Mouse (Mus musculus) neural tube, embryonic 11.5 days (tissue): Measurements from ENCODE around the gene Zfhx3. TPM values are rescaled to one million over a fixed set of nuclear protein-coding genes. Genes with fewer than 3 reads are reported as not detected.

Source experiments
- ATAC-seq: fragments of 200-750 bp; cut with Nextera tagmentation; 2 replicates; pipeline ENCODE4 v1.8.0; 2017; ENCODE audit warnings: moderate number of reproducible peaks, mild to moderate bottlenecking, moderate TSS enrichment, moderate library complexity; ENCODE audit not compliant: insufficient read depth, low FRiP score, low TSS enrichment
- DNase-seq: peaks from one replicate; pipeline ENCODE4 v3.0.0-alpha.2; 2015; ENCODE audit warnings: low spot score
- H3K27ac ChIP-seq: fragments of 300-500 bp; sonication (generic); 2 replicates; pipeline ENCODE4 v1.5.1; 2014; ENCODE audit warnings: low read depth, mild to moderate bottlenecking, low read length
- H3K27me3 ChIP-seq: fragments of 300-500 bp; sonication (generic); 2 replicates; pipeline ENCODE4 v1.6.1; 2014; ENCODE audit warnings: mild to moderate bottlenecking, low read length, mixed read lengths; ENCODE audit not compliant: control insufficient read depth, insufficient read depth
- H3K36me3 ChIP-seq: fragments of 300-500 bp; sonication (generic); 2 replicates; pipeline ENCODE4 v1.6.1; 2014; ENCODE audit warnings: mild to moderate bottlenecking, low read length, moderate library complexity, mixed read lengths; ENCODE audit not compliant: control insufficient read depth, insufficient read depth
- H3K4me1 ChIP-seq: fragments of 300-500 bp; sonication (generic); 2 replicates; pipeline ENCODE4 v1.6.1; 2014; ENCODE audit warnings: low read length, mixed read lengths; ENCODE audit not compliant: control insufficient read depth, insufficient read depth
- H3K4me2 ChIP-seq: fragments of 300-500 bp; sonication (generic); 2 replicates; pipeline ENCODE4 v1.6.1; 2014; ENCODE audit warnings: low read depth, mild to moderate bottlenecking, moderate library complexity
- H3K4me3 ChIP-seq: fragments of 300-500 bp; sonication (generic); 2 replicates; pipeline ENCODE4 v1.5.1; 2014; ENCODE audit warnings: low read depth, low read length
- H3K9ac ChIP-seq: fragments of 300-500 bp; sonication (generic); 2 replicates; pipeline ENCODE4 v1.6.1; 2014; ENCODE audit warnings: mild to moderate bottlenecking, low read length
- H3K9me3 ChIP-seq: fragments of 300-500 bp; sonication (generic); 2 replicates; pipeline ENCODE4 v1.6.1; 2016; ENCODE audit warnings: low read length; ENCODE audit not compliant: control insufficient read depth
- WGBS: fragments of 180-500 bp; shearing (Covaris S2); extraction: QIAGEN DNeasy Blood & Tissue Kit; methylation state at CpG from one replicate; pipeline ENCODE4 v1.1.7; 2014; 5-methylcytosine and 5-hydroxymethylcytosine counted together
- polyA plus RNA-seq: library from polyadenylated mRNA; unstranded; fragments of >200 nt; fragmentation: Nextera tagmentation; extraction: Ambion mirVana; gene quantifications from 2 replicates; pipeline ENCODE4 v1.2.1, GENCODE M21; 2014

Zfhx3 gene
- polyA plus RNA-seq, 1 experiment from 2014 or later = 36.2 TPM

DNA sequence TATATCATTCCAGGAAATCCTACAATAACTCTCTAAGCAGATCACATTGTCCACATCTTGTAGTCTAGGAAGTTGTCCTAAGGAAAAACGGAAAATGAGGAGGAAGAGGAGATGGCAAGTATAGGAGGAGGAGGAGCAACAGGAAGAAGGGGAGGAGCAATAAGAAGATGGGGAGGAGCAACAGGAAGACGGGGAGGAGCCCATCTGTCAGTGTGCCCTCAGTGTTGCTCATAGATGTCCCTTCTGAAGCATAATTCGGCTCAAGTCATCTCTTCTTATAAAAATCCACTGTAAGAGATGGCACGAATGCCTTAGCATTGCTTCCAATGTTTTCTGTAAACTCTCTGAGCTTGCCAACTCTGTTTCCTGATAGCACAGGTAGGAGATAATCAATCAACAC lies 640.8 kb downstream of the Zfhx3 start:
- Histone ChIP-seq H3K27me3 (no peaks in the 10 kb centered on the region), H3K36me3 (no peaks in the 10 kb centered on the region), H3K9ac (no peak overlapping the region), H3K4me1 (peaks cover 8% of the 10 kb centered on the region; the same call in 1 of the 2 replicates), H3K4me2 (no peak overlapping the region), H3K4me3 (no peak overlapping the region), H3K9me3 (no peaks in the 10 kb centered on the region), H3K27ac (no peak overlapping the region)
- WGBS = 91% methylated on average over 4 of the region's 4 CpGs
- DNase-seq = no peak
- no peak for ATAC-seq

DNA sequence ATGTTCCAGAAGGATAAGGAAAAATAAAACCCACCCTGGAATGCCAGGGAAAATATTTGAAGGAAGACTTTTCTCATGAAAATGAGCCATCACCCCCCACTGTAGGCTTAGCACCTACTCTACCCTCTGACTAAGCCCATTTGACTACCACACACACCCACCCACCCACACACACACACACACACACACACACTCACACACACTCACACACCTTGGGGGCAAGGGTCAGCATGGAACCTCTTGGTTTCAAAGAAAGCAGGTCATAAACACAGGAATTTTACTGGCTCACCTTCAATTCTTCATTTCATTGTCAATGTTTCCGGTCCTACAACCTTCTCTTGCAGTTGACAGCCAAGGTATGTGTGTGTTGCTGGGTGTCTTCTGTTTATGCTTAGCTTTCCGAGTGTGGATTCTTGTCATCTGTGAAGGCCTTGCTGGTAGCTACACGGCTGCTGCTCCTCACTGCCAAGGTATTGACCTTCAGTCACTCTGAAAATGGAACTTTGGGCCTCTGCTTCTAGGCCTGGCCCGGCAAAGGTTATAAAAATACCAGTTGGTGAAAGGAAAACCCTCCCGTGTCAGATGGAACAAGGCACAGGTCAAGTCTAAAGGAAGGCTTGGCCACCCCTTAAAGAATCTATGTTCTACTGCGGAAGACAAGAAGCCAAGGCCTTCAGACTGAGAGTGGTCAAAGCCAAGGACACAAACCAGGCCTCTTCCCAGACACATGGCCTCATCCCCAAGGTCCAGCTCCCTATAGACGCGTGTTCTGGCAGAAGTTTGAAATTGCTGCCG lies 641.6 kb downstream of the Zfhx3 start:
- Histone ChIP-seq H3K27ac (no peak overlapping the region), H3K4me1 (0 out of 2 replicates have a peak, but pooled peaks cover 4% of the 10 kb centered on the region), H3K4me2 (no peak overlapping the region), H3K9ac (no peak overlapping the region), H3K4me3 (no peak overlapping the region), H3K36me3 (no peaks in the 10 kb centered on the region), H3K9me3 (no peaks in the 10 kb centered on the region), H3K27me3 (no peaks in the 10 kb centered on the region)
- 84% methylated on average over 9 of the region's 9 CpGs for WGBS
- ATAC-seq = no peak
- no peak for DNase-seq

- 78% methylated on average over 4 of the region's 4 CpGs for WGBS
- H3K9ac ChIP-seq = no peak overlapping the region
- no peak overlapping the region for H3K4me3 ChIP-seq
- ATAC-seq (no peak), DNase-seq (no peak)
- H3K4me1 ChIP-seq = 0 out of 2 replicates have a peak, but pooled peaks cover 4% of the 10 kb centered on the region
- H3K27me3 ChIP-seq = no peaks in the 10 kb centered on the region
- no peak overlapping the region for H3K27ac ChIP-seq
- no peak overlapping the region for H3K4me2 ChIP-seq
- no peaks in the 10 kb centered on the region for H3K36me3 ChIP-seq
- H3K9me3 ChIP-seq = no peaks in the 10 kb centered on the region
Measured at GRCm38 (mm10) chr8:108584662-108584978, 642.2 kb downstream of the Zfhx3 start.

- Histone ChIP-seq H3K4me2 (no peak overlapping the region), H3K36me3 (no peaks in the 10 kb centered on the region), H3K4me3 (no peak overlapping the region), H3K4me1 (peaks cover 11% of the 10 kb centered on the region; the same call in 1 of the 2 replicates), H3K27me3 (no peaks in the 10 kb centered on the region), H3K9me3 (no peaks in the 10 kb centered on the region), H3K9ac (no peak overlapping the region), H3K27ac (no peak overlapping the region)
- WGBS = 93% methylated on average over 7 of the region's 7 CpGs
- no peak for DNase-seq
- ATAC-seq = no peak
Measured at GRCm38 (mm10) chr8:108591037-108591436, 648.6 kb downstream of the Zfhx3 start.

GRCm38 (mm10) chr8:108592028-108592724 lies 649.7 kb downstream of the Zfhx3 start:
- H3K4me3 ChIP-seq = no peak overlapping the region
- DNase-seq = no peak

DNA sequence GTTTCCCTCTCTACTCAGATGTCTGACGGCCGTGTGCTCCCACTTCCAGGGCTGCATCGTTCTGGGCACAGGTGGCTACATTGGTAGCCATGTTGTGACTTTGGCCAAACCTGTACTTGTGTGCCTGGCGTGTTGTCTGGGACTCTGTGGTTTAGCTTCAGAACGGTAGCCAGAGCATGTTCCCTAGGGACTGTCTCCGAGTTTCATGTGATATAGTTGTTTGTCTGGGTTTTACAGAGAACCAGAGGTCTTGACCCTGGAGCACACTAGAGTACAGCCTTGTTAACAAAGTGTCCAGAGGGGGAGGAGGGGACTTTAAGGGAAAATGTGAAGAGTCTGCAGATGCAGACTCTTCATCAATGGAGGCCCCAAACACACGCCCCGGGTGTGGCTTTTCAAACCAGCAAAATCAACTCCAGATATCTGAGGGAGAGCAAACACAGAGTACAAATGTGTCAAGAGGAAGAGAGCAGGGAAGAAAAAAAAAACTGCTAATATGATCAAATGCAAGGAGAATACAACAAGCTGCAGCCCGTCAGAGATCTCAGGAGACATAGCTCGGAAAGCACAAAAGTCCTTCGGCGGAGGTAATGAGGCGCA lies 650.6 kb downstream of the Zfhx3 start:
- H3K27ac ChIP-seq = no peak overlapping the region
- peaks cover 11% of the 10 kb centered on the region; the same call in 1 of the 2 replicates for H3K4me1 ChIP-seq
- WGBS = 37% methylated on average over 13 of the region's 13 CpGs
- no peak overlapping the region for H3K9ac ChIP-seq
- H3K4me3 ChIP-seq = no peak overlapping the region
- ATAC-seq (no peak), DNase-seq (no peak)
- H3K9me3 ChIP-seq = no peaks in the 10 kb centered on the region
- no peaks in the 10 kb centered on the region for H3K27me3 ChIP-seq
- no peak overlapping the region for H3K4me2 ChIP-seq
- H3K36me3 ChIP-seq = no peaks in the 10 kb centered on the region

More at GRCm38 (mm10) chr8:108592028-108592724, 649.7 kb downstream of the Zfhx3 start:
- Histone ChIP-seq H3K27ac (no peak overlapping the region), H3K9ac (no peak overlapping the region), H3K27me3 (no peaks in the 10 kb centered on the region), H3K4me2 (no peak overlapping the region), H3K36me3 (no peaks in the 10 kb centered on the region), H3K9me3 (no peaks in the 10 kb centered on the region), H3K4me1 (peaks cover 11% of the 10 kb centered on the region; the same call in 1 of the 2 replicates)
- no peak for ATAC-seq
- 93% methylated on average over 11 of the region's 11 CpGs for WGBS

GRCm38 (mm10) chr8:108593891-108594290 lies 651.4 kb downstream of the Zfhx3 start:
- Histone ChIP-seq H3K9me3 (no peaks in the 10 kb centered on the region), H3K4me3 (no peak overlapping the region), H3K27me3 (no peaks in the 10 kb centered on the region), H3K4me1 (peaks cover 11% of the 10 kb centered on the region; the same call in 1 of the 2 replicates), H3K9ac (no peak overlapping the region), H3K4me2 (no peak overlapping the region), H3K36me3 (no peaks in the 10 kb centered on the region), H3K27ac (no peak overlapping the region)
- WGBS = 28% methylated on average over 9 of the region's 9 CpGs
- DNase-seq = peak; percentile 19
- no peak for ATAC-seq

DNA sequence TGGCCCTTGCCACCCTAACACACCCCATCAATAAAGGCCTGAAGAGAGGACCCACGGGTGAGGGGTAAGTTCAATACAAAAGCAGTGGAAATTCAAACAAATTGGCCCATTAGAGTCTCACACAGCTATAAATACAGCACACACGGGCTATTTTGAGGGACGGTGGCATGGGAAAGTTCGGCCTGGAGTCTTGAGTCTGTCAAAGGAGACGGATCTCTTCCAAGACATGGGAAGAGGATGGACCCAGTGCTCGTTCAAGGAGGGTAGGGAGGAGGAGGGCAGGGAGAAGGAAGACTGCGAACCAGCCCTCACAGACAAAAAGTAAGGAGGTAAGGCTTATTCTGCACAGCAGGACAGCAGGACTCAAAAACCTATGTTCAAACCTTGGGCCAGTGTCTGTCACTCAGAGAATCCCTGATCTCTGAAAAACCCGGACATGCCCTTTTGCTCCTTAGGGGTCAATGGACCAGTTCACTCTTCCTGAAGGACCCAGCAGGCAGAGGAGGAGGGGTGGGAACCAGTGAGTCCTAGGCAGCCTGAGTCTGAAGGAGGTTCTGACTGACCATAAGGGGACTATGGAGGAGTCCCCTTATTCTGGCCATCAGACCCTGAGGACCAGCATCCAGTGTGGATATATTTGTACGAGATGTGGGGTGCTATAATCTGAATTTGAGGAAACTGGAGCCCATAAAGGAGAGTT lies 652.1 kb downstream of the Zfhx3 start:
- Histone ChIP-seq H3K9ac (no peak overlapping the region), H3K4me1 (peaks cover 11% of the 10 kb centered on the region; the same call in 1 of the 2 replicates), H3K9me3 (no peaks in the 10 kb centered on the region), H3K27me3 (no peaks in the 10 kb centered on the region), H3K4me2 (no peak overlapping the region), H3K36me3 (no peaks in the 10 kb centered on the region), H3K4me3 (no peak overlapping the region), H3K27ac (peak overlapping the region; percentile 9; the same call in 1 of the 2 replicates)
- 36% methylated on average over 9 of the region's 9 CpGs for WGBS
- ATAC-seq (no peak), DNase-seq (peak; percentile 40)
